Mouse (Mus musculus) T-cell, adult 2 months (primary cell): ENCODE results near the gene Prpf3.
"Not testable (repeated sequence)": the region's sequence is repeated elsewhere in the genome, so short reads cannot be mapped to it uniquely, and the experiment has no call there.

Source experiments
- DNase-seq: peaks from one replicate; pipeline ENCODE4 v3.0.0; 2022; ENCODE audit warnings: low spot score

Gene Prpf3

DNA sequence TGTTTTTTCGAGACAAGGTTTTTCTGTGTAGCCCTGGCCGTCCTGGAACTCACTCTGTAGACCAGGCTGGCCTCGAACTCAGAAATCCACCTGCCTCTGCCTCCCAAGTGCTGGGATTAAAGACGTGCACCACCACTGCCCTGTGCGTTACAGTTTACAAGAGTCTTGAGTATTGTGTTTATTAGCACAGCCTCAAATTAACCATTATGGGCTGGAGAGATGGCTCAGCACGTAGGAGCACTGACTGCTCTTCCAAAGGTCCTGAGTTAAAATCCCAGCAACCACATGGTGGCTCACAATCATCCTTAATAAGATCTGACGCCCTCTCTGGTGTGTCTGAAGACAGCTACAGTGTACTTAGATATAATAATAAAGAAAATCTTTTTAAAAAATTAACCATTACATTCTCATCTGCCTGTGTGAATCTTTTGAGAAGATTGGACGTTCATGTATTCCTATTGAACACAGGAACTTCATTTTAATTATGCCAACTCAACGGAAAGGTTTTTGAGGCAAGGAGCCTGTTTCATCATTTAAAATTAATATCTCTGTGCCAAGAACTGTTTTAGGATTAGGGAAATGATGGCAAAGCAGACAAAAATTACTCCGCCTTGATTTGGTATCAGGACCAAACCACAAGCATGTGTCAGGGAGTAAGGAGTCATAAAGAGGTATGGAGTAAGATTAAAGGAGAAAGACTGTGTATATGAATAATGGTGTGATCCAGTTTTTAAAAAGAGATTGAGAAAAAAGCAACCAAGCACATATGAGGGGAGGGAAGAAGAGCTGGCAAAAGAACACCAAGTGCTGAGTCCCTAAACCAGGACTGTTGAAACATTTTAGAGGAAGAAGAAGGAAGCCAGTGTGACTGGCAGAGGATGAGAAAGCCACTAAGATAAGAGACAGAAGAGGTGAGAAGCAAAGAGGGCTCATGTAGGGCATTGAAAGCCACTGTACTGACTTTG is 35.4 kb downstream of the Prpf3 start:
- DNase-seq, result no peak

DNA sequence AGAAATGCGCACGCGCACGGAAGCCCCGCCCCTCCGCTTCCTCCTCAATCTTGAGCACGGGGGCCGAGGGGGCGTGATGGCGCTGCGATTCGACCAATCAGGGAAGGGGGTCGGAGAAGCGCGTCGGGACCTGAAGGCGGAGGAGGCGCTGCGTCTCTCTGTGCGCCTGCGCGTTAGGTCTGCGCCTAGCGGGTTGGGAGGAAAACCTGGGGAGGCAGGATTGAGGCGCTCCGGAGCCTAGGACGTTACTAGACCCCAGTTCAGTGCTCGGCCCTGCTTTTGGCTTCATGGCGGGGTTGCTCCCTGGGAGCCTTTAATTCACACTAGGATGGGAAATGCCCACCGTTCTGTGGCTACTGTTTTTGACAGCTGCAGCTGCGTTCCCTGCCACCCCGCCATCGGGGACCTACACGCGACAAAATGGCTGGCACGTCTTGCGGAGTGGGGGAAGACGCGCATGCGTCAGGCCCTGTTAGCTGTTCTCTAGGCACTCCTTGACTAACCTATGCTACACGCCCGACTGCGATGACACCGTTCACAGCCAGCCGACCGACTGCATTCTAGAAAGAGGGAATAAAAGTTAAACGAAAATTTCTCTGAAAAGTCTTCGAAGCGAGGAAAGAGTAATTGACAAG is 36.2 kb downstream of the Prpf3 start:
- peak; percentile 100 for DNase-seq

- DNase-seq, result peak; percentile 81
Measured at GRCm38 (mm10) chr3:95818571-95819288, 37.0 kb downstream of the Prpf3 start, which contains the start of gene Rprd2. Gene Rprd2, minus strand, starts transcription at chr3:95818863.

GRCm38 (mm10) chr3:95818026-95818511 is 37.6 kb downstream of the Prpf3 start:
- DNase-seq, result peak; percentile 31

- DNase-seq, result no peak
Measured at GRCm38 (mm10) chr3:95816681-95817080, 39.0 kb downstream of the Prpf3 start.

DNA sequence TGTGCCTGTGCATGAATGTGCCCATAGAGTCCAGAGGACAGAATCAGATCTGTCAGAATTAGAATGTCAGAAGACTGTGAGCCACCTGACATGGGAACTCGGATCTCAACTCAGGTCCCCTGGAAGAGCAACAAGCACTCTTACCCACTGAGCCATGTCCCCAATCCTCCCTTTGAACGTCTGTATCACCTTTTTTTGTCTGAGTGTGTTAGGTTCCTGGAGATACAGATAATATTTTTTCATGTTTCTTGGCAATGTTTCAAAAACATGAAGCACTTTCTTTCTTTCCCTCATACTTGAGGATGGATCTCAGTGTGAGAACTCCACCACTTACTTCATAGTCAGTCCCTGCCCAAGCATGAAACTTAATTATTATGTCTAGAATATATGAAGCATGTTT is 47.3 kb downstream of the Prpf3 start:
- no peak for DNase-seq

DNA sequence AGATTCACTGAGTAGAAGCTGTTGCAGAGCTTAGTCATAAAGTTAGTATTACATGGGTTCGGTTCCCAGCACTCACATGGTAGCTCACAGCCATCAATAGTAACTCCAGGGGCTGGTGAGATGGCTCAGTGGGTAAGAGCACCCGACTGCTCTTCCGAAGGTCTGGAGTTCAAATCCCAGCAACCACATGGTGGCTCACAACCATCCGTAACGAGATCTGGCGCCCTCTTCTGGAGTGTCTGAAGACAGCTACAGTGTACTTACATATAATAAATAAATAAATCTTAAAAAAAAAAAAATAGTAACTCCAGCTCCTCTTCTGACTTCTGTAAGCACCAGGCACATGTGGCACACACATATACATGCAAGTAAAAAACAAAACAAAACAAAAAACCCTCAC is 48.1 kb downstream of the Prpf3 start:
- not testable (repeated sequence) for DNase-seq

DNA sequence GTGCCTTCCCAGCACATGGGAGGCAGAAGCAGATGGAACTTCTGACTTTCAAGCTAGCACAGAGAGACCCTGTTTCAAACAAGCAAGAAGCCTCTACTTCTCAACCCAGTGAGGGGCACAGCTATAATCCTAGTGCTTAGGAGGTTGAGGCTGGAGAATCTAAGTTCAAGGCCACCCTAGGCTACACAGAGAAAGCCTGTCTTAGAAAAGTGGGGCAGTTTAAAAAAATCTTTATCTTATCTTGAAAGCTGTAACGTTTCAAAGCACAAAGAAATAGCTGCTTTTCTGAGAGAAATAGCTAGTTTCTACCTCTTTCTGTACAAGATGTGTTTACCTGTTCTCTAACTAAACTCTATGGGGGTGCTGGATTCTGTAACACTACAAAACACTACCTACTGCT is 49.0 kb downstream of the Prpf3 start:
- no peak for DNase-seq

- DNase-seq, result no peak
Measured at GRCm38 (mm10) chr3:95803851-95804250, 51.8 kb downstream of the Prpf3 start.

DNA sequence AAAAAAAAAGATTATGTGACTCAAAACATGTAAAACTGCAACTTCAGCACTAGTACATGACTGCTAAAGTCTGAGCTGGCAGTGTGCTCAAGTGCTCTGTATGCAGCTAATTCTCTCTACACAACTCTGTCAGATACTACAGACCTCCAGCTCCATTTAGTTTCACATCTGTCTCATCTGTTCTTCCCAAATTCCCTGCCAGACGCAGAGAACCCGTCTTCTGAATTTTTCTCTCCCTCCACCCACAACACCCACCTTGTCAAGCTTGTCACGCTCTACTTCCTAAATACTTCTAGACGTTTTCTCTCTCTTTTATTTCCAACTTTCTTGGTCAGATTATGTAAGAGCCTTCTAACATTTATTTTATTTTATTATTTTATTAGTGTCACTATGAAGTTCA is 56.9 kb downstream of the Prpf3 start:
- no peak for DNase-seq

DNA sequence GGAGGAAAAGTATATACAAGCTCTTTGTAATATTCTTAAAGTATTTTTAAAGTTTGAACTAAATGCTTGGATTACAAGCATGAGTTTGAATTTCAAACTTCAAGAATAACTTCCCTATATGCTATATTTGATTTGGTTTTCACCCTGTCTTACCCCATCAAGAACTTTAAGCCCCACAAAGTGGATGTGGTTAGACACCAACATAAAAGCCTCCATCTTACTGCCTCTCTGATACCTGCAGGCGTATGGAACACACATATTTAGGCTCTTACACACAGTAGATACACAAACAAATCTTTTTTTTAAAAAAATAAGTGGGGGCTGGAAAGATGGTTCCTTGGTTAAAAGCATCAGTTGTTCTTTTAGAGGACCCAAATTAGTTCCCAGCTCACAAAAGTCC is 61.4 kb downstream of the Prpf3 start:
- DNase-seq, result peak; percentile 31

DNA sequence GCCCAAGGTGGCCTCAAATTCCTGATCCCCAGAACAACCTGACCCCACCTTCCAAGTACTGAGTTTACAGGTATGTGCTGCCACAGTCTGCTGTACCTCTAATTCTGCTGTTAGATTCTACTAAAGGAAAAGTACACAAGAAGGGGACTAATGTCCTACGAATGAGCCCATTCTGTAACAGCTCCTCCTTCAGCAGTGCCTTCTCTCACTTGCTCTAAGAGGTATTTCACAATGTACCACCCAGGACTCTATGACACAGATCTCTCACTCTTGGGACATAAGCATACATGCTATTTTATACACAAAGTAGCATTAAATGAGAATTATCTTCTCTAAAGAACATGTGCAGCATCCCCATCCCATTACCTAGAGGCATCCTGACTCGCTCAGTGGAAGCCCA is 62.0 kb downstream of the Prpf3 start:
- no peak for DNase-seq

GRCm38 (mm10) chr3:95785501-95785900 is 70.2 kb downstream of the Prpf3 start:
- no peak for DNase-seq
